Mouse (Mus musculus) forebrain, embryonic 12.5 days (tissue): ENCODE results near the gene Cavin1. TPM values are rescaled to one million over a fixed set of nuclear protein-coding genes. Genes with fewer than 3 reads are reported as not detected.
A peak's percentile ranks its signal among the peaks of the same experiment; 100 is the strongest.
"Not testable (repeated sequence)": the region's sequence is repeated elsewhere in the genome, so short reads cannot be mapped to it uniquely, and the experiment has no call there.

Experiments
- ATAC-seq: fragments of 200-750 bp; cut with Nextera tagmentation; 2 replicates; pipeline ENCODE4 v1.8.0; 2017; ENCODE audit warnings: moderate TSS enrichment; ENCODE audit not compliant: low FRiP score
- H3K27ac ChIP-seq: fragments of 300-500 bp; sonication (generic); 2 replicates; pipeline ENCODE4 v1.5.1; 2016; ENCODE audit warnings: mild to moderate bottlenecking
- H3K27me3 ChIP-seq: fragments of 300-500 bp; sonication (generic); 2 replicates; pipeline ENCODE4 v1.6.1; 2016; ENCODE audit warnings: mild to moderate bottlenecking
- H3K36me3 ChIP-seq: fragments of 300-500 bp; sonication (generic); replicated peaks from 2 replicates; pipeline ENCODE4 v1.6.1; 2016; ENCODE audit warnings: mild to moderate bottlenecking
- H3K4me1 ChIP-seq: fragments of 300-500 bp; sonication (generic); 2 replicates; pipeline ENCODE4 v1.6.1; 2016
- H3K4me2 ChIP-seq: fragments of 300-500 bp; sonication (generic); 2 replicates; pipeline ENCODE4 v1.6.1; 2016; ENCODE audit warnings: mild to moderate bottlenecking, moderate library complexity
- H3K4me3 ChIP-seq: fragments of 300-500 bp; sonication (generic); replicated peaks from 2 replicates; pipeline ENCODE4 v1.5.1; 2016; ENCODE audit warnings: mild to moderate bottlenecking
- H3K9ac ChIP-seq: fragments of 300-500 bp; sonication (generic); 2 replicates; pipeline ENCODE4 v1.6.1; 2016; ENCODE audit warnings: mild to moderate bottlenecking
- H3K9me3 ChIP-seq: fragments of 300-500 bp; sonication (generic); 2 replicates; pipeline ENCODE4 v1.6.1; 2016
- WGBS: fragments of 180-500 bp; shearing (Covaris S2); methylation state at CpG from one replicate; pipeline ENCODE4 v1.1.7; 2016; 5-methylcytosine and 5-hydroxymethylcytosine counted together
- polyA plus RNA-seq: library from polyadenylated mRNA; unstranded; fragments of >200 nt; fragmentation: Nextera tagmentation; extraction: Ambion mirVana; gene quantifications from 2 replicates; pipeline ENCODE4 v1.2.1, GENCODE M21; 2016

The Cavin1 gene
- polyA plus RNA-seq: 29.9 and 35.6 TPM in 2 replicates

DNA sequence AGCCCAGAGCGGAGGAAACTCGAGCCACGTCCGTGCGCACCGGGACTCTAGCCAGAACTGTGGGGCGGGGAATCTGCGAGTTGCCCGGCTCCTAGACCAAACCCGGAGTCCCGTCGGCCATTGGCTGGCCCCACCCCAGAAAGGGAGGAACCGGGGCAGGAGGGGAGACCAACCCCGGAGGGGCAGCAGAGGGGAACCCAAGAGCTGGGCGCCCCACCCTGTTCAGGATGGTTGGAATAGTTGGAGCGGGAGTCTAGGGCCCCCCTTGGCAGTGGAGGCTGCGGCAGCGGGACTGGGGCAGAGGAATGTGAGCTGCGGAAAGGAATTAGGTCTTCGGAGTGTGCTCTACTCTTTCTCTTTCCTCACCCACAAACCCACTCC is at the start of gene Cavin1:
TSS of gene Cavin1 (minus strand) at position 331 of the 381 bp plus-strand sequence.
- Histone ChIP-seq H3K27ac (no peak within 1 kb of the TSS), H3K9ac (peak within 1 kb of the TSS; percentile 38), H3K4me3 (peak within 1 kb of the TSS; percentile 39), H3K36me3 (no peaks in the 10 kb centered on the region), H3K9me3 (no peaks in the 10 kb centered on the region), H3K4me2 (peak within 1 kb of the TSS; percentile 52), H3K27me3 (peaks cover 93% of the 10 kb centered on the region), H3K4me1 (peaks cover 18% of the 10 kb centered on the region)
- 2% methylated on average over 20 of the region's 20 CpGs for WGBS
- no peak for ATAC-seq

GRCm38 (mm10) chr11:101011641-101012040 is 41.0 kb upstream of the Cavin1 start:
- Histone ChIP-seq H3K9ac (no peak overlapping the region), H3K27me3 (no peaks in the 10 kb centered on the region), H3K4me3 (no peak overlapping the region), H3K4me2 (peak overlapping the region; percentile 66), H3K4me1 (peaks cover 19% of the 10 kb centered on the region), H3K9me3 (no peaks in the 10 kb centered on the region), H3K27ac (no peak overlapping the region), H3K36me3 (peaks cover 25% of the 10 kb centered on the region)
- ATAC-seq: no peak
- 88% methylated on average over 6 of the region's 6 CpGs for WGBS

- 13% methylated on average over 29 of the region's 29 CpGs for WGBS
- peaks cover 4% of the 10 kb centered on the region; the same call in 1 of the 2 replicates for H3K27me3 ChIP-seq
These were observed 39.4 kb upstream of the Cavin1 start for GRCm38 (mm10) chr11:101009888-101010784.

GRCm38 (mm10) chr11:101009046-101009887 is 38.6 kb upstream of the Cavin1 start, which contains the start of gene Atp6v0a1:
TSS of gene Atp6v0a1 (plus strand) at chr11:101009452.
- peak within 1 kb of the TSS; percentile 79 for H3K9ac ChIP-seq
- no peaks in the 10 kb centered on the region for H3K9me3 ChIP-seq
- peak within 1 kb of the TSS; percentile 65 for H3K4me3 ChIP-seq
- H3K27ac ChIP-seq: peak within 1 kb of the TSS; percentile 86
- peaks cover 19% of the 10 kb centered on the region for H3K4me1 ChIP-seq
- H3K36me3 ChIP-seq: peaks cover 17% of the 10 kb centered on the region
- H3K4me2 ChIP-seq: peak within 1 kb of the TSS; percentile 66
- ATAC-seq: peak; percentile 100
- under 1% methylated on average over 44 of the region's 44 CpGs for WGBS
- H3K27me3 ChIP-seq: peaks cover 4% of the 10 kb centered on the region; the same call in 1 of the 2 replicates

More at GRCm38 (mm10) chr11:101009888-101010784, 39.4 kb upstream of the Cavin1 start:
- no peak for ATAC-seq
- Histone ChIP-seq H3K4me3 (peak overlapping the region; percentile 65), H3K27ac (peak overlapping the region; percentile 86), H3K9me3 (no peaks in the 10 kb centered on the region), H3K4me1 (peaks cover 19% of the 10 kb centered on the region), H3K4me2 (peak overlapping the region; percentile 66), H3K9ac (peak overlapping the region; percentile 79), H3K36me3 (peaks cover 21% of the 10 kb centered on the region)

DNA sequence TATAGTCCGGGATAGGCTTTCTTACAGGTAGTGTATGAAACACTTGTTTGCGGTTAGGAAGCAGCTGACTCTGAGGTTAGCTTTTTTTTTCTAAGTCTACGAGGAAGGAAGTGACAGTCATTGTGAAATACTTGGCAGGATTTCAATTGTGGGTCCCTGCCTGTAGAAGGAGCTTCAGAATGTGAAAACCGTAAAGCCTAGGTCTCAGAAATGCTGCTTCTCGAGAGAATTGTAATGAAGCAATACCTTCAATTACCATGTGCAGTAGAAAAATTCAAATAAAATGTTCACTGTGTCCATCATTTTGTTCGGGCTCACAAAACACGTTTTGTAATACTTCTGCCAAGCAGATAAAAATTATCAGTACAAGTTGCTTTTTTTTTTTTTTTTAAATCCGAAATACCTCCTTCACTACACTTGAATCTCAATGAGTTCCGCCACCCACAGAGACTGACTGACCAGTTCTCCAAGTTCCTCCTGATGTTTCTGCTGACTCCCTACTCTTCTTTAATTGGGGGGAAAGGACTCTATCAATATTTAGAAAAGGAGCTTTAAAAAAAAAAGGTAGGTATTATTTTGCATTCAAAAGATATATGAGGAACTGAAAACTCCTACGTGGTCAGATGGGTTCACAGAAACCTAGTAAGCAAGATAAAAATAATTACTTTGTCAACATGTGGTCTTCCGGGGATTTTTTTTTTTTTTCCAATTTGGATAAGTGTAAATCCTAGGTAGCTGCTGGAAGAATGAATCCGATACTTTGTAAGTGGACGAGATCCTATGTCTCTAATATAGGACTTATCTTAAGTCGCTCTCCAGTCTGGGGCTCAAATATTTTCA is 37.7 kb upstream of the Cavin1 start:
- no peaks in the 10 kb centered on the region for H3K9me3 ChIP-seq
- ATAC-seq: no peak
- H3K27me3 ChIP-seq: peaks cover 4% of the 10 kb centered on the region; the same call in 1 of the 2 replicates
- peak overlapping the region; percentile 66 for H3K4me2 ChIP-seq
- peak overlapping the region; percentile 65 for H3K4me3 ChIP-seq
- H3K27ac ChIP-seq: peak overlapping the region; percentile 86
- peaks cover 8% of the 10 kb centered on the region for H3K36me3 ChIP-seq
- peaks cover 19% of the 10 kb centered on the region for H3K4me1 ChIP-seq
- H3K9ac ChIP-seq: 0 out of 2 replicates have a peak overlapping the region, but pooled peaks have one; percentile 29
- 58% methylated on average over 14 of the region's 14 CpGs for WGBS

GRCm38 (mm10) chr11:101003025-101003685 is 32.5 kb upstream of the Cavin1 start:
- peaks cover 11% of the 10 kb centered on the region; the same call in 1 of the 2 replicates for H3K27me3 ChIP-seq
- H3K36me3 ChIP-seq: no peaks in the 10 kb centered on the region
- no peak overlapping the region for H3K27ac ChIP-seq
- no peak for ATAC-seq
- H3K4me1 ChIP-seq: no peaks in the 10 kb centered on the region
- no peak overlapping the region for H3K4me3 ChIP-seq
- no peaks in the 10 kb centered on the region for H3K9me3 ChIP-seq
- 42% methylated on average over 3 of the region's 3 CpGs for WGBS
- no peak overlapping the region for H3K9ac ChIP-seq
- no peak overlapping the region for H3K4me2 ChIP-seq

- peaks cover 11% of the 10 kb centered on the region; the same call in 1 of the 2 replicates for H3K27me3 ChIP-seq
- not testable (repeated sequence) for H3K27ac ChIP-seq, H3K9ac ChIP-seq, H3K4me3 ChIP-seq, H3K4me2 ChIP-seq, H3K9me3 ChIP-seq, H3K36me3 ChIP-seq, ATAC-seq, H3K4me1 ChIP-seq
- WGBS: 57% methylated on average over 5 of the region's 6 CpGs
These were observed 31.3 kb upstream of the Cavin1 start for GRCm38 (mm10) chr11:101001875-101002552.

DNA sequence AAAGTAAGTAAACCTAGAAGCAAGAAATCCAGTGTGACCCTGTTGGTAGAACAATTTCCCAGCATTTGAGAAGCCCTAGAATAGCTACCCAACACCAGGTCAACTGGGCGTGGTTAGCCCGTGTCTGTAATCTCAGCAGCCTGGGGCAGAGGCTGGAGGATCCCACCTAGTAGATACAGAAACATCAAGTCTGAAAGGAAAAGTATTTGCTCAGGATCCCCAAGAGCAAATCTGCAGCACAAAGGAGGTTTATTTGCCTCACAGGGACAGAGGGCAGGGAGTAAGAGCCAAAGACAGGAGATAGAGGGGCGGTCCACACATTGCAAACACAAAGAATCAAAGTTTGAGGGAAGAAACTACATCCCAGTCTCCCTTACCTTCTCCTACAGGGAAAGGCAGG is 28.6 kb upstream of the Cavin1 start:
- no peak overlapping the region for H3K4me3 ChIP-seq
- H3K27me3 ChIP-seq: peaks cover 8% of the 10 kb centered on the region; the same call in 1 of the 2 replicates
- WGBS: 75% methylated on average over 3 of the region's 3 CpGs

GRCm38 (mm10) chr11:100998836-100999235 is 28.1 kb upstream of the Cavin1 start:
- ATAC-seq: no peak
- H3K9ac ChIP-seq: no peak overlapping the region
- H3K27ac ChIP-seq: no peak overlapping the region
- no peaks in the 10 kb centered on the region for H3K36me3 ChIP-seq
- peaks cover 8% of the 10 kb centered on the region; the same call in 1 of the 2 replicates for H3K27me3 ChIP-seq
- no peak overlapping the region for H3K4me2 ChIP-seq
- H3K4me1 ChIP-seq: no peaks in the 10 kb centered on the region
- WGBS: 92% methylated on average over 2 of the region's 2 CpGs
- no peaks in the 10 kb centered on the region for H3K9me3 ChIP-seq
- H3K4me3 ChIP-seq: no peak overlapping the region

More for the DNA sequence above, 28.6 kb upstream of the Cavin1 start:
- no peak for ATAC-seq
- Histone ChIP-seq H3K36me3 (no peaks in the 10 kb centered on the region), H3K9me3 (no peaks in the 10 kb centered on the region), H3K9ac (no peak overlapping the region), H3K4me2 (no peak overlapping the region), H3K4me1 (no peaks in the 10 kb centered on the region), H3K27ac (no peak overlapping the region)

- H3K27me3 ChIP-seq: peaks cover 8% of the 10 kb centered on the region; the same call in 1 of the 2 replicates
- no peaks in the 10 kb centered on the region for H3K4me1 ChIP-seq
- H3K4me3 ChIP-seq: no peak overlapping the region
- no peaks in the 10 kb centered on the region for H3K36me3 ChIP-seq
- H3K9me3 ChIP-seq: no peaks in the 10 kb centered on the region
- no peak overlapping the region for H3K9ac ChIP-seq
- ATAC-seq: no peak
- 86% methylated on average over 4 of the region's 4 CpGs for WGBS
- H3K27ac ChIP-seq: no peak overlapping the region
- H3K4me2 ChIP-seq: no peak overlapping the region
These were observed 25.8 kb upstream of the Cavin1 start for GRCm38 (mm10) chr11:100996501-100996900.
